Mouse (Mus musculus): ENCODE results near the gene Ltb4r2.

The Ltb4r2 gene

DNA sequence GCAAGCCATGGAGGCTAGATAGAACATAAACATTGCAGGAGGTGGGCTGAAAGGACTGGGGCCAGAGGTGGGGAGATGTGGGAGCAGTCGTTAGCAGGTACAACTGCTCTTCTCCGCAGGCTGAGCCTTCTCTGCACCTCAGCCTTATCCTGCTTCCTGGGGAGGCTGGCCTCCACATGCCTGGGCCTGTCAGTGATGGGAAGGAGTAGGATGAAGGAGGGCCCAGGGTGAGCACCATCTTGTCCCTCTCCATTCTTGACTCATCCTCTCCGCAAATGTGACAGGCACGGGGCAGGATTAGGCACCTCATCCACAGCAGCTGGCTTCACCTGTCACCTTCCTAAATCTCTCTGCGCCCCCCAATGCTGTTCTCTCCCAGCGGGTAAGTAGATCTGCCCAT is at the start of gene Ltb4r2:
Ltb4r2 (plus strand) TSS at position 266 of the 400 bp plus-strand sequence.
- CTCF ChIA-PET = no interaction called here

DNA sequence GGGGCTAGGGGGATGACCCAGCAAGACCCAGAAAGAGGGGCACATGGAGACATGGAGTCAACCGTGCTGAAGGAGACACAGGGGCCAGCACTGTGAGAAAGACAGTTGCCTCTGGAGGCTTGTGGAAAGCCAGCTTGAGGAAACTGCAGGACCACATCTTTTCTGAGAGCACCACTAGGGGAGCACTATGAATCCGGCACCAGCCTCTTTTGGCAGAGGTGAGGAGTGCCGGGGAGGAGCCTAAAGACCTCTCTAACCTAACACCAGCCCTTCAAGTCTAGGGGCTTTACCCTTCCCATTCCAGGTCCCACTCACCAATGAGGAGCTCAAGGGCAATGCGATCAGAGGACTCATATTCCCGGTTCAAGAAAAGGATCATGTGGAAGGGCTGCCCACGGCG is 49.4 kb upstream of the Ltb4r2 start:
- CTCF ChIA-PET = interaction anchor here (0.6 kb wide), 1 partner anchor 63 kb away, joined by 3 read pairs; no protein-coding TSS in a partner anchor

GRCm38 (mm10) chr14:55713007-55713728 is 48.1 kb upstream of the Ltb4r2 start:
- CTCF ChIA-PET = no interaction called here

GRCm38 (mm10) chr14:55713729-55714122 is 47.5 kb upstream of the Ltb4r2 start, which contains the start of gene Tgm1:
Tgm1 (minus strand) TSS chr14:55713926.
- CTCF ChIA-PET = no interaction called here

- CTCF ChIA-PET = interaction anchor here (0.7 kb wide), 1 partner anchor 250 kb away, joined by 21 read pairs; no protein-coding TSS in a partner anchor
Measured at GRCm38 (mm10) chr14:55714893-55715292, 46.3 kb upstream of the Ltb4r2 start.

DNA sequence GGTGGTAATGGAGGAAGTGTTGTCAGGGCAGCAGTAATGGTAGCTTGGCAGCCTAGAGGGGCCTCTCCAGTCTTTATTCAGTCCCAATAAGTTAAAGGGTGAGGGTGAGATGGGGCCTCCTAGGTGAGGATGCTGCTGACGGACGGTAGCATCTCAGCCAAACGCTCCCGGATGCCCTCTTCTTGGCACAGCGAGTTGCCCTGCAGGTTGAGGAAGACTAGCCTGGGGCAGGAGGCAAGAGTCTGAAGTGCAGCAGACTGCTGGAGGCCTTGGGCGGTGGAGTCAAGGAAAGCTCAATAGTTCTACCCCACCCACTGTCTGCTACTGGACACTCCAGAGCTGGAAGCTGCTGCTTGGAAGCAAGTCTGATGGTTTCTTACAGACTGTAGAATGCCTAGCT is 45.0 kb upstream of the Ltb4r2 start:
- CTCF ChIA-PET = interaction anchor here (0.6 kb wide), 1 partner anchor 1683 kb away, joined by 15 read pairs; no protein-coding TSS in a partner anchor

DNA sequence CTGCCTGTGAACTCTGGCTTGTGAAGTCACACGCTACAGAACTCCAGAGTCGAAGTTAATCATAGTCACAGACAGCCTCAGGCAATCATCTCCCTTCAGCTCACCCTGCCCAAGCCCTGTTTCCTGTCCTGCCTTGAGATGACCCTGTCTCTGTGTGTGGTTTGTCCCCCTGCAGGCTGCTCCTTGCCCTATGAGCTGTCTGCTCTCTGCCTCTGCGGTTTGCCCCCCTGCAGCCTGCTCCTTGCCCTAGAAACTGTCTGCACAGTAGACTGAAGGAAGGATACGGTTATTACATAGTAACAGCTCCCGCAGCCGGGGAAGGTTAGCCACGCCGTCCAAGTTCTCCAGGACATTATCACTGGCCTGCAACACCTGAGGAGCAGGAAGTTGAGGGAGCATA is 44.3 kb upstream of the Ltb4r2 start:
- CTCF ChIA-PET = interaction anchor here (0.6 kb wide), 1 partner anchor 1682 kb away, joined by 15 read pairs; no protein-coding TSS in a partner anchor

DNA sequence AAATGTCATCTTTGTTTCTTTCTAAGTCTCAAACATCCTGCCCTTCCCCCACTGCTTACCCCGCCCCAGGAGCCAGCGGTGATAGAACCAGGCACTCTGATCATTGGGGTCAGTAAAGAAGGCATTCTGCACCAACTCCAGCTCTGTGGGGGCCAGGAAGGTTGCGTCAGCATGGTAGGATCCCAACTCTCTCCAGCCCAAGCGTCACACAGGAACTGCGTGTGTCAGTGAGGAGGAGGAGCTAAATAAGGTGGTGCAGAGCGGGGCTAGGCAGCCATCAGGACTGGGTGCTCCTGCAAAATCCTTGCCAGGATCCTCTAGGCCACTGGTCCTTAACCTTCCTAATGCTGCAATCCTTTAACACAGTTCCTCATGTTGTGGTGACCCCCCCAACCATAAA is 41.5 kb upstream of the Ltb4r2 start:
- CTCF ChIA-PET = no interaction called here

GRCm38 (mm10) chr14:55720666-55721065 is 40.6 kb upstream of the Ltb4r2 start:
- CTCF ChIA-PET = interaction anchor here (0.6 kb wide), 1 partner anchor 10 kb away, joined by 3 read pairs; no protein-coding TSS in a partner anchor

GRCm38 (mm10) chr14:55721076-55721475 is 40.2 kb upstream of the Ltb4r2 start:
- CTCF ChIA-PET = interaction anchor here (0.6 kb wide), 1 partner anchor 9 kb away, joined by 3 read pairs; no protein-coding TSS in a partner anchor

GRCm38 (mm10) chr14:55721700-55722437 is 39.4 kb upstream of the Ltb4r2 start, which contains the start of gene Rabggta:
Rabggta (minus strand) TSS chr14:55722263.
- CTCF ChIA-PET = no interaction called here

DNA sequence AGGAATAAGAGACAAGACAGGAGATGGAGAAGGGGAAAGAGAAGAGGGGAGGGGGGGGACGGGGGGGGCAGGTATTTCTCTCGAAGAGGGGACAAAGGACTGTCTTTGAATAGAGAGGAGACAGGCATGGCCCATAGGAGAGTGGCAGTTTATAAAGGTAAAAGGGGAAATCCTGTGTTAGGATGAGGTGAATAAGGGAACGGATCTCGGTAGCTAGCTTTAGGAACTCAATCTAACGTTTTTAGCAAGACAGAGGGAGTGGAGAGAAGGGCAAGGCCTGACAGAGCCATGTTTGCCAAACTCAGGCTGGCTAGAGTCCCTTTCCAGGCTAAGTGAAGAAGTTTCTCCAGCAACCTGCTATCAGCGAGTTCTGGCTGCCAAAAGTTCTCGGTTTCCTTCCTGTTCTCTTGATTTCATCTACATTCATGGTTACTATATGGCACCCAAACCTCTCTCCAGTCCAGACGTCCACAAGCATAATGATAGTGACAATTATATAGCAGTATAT is 38.7 kb upstream of the Ltb4r2 start:
- CTCF ChIA-PET = interaction anchor here (0.6 kb wide), 1 partner anchor 53 kb away, joined by 3 read pairs; no protein-coding TSS in a partner anchor

DNA sequence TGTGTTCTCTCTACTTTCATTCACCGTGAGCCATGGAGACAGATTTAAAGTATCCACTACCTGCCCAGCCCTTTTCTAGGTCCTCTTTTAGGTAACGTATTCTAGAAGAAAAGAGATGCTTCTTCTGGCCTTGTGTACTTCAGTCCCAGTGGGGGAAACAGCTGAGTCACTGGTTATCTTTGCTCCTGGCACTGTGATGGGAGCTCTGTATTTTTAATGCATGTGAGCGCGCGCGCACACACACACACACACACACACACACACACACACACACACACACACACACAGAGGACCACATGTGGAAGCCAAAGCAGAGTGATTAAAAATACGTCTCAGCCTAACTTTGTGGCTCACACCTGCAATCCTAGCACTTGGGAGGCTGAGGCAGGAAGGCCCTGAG is 37.8 kb upstream of the Ltb4r2 start:
- CTCF ChIA-PET = interaction anchor here (0.8 to 1.0 kb wide), 2 partner anchors 20 to 50 kb away, joined by 3 to 4 read pairs; no protein-coding TSS in a partner anchor

- CTCF ChIA-PET = interaction anchor here (1.0 kb wide), 1 partner anchor 19 kb away, joined by 4 read pairs; no protein-coding TSS in a partner anchor
Measured at GRCm38 (mm10) chr14:55724411-55724871, 36.8 kb upstream of the Ltb4r2 start.

- CTCF ChIA-PET = no interaction called here
Measured at GRCm38 (mm10) chr14:55726261-55726660, 35.0 kb upstream of the Ltb4r2 start.

- CTCF ChIA-PET = no interaction called here
Measured at GRCm38 (mm10) chr14:55727889-55728685, 33.1 kb upstream of the Ltb4r2 start.

DNA sequence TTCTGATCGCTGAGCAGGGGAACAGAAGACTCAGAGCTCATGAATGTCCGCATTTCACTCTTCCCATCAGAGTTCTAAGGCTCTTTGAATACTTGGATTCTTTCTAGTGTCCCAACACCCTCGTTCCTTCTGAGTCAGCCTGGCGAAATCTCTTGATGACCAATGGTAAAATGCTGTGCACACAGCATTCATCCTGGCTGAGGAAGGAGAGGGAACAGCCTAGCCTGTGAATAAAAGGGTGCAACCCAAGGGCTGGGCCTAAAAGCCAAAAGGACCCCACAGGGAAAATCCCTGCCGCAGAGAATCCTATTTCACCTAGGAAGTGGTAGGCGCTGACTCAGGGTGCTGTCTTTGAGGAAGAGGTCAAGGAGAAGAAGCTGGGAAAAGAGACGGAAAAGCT is 31.1 kb upstream of the Ltb4r2 start:
- CTCF ChIA-PET = interaction anchor here (1.1 kb wide), 1 partner anchor 9 kb away, joined by 3 read pairs; no protein-coding TSS in a partner anchor

DNA sequence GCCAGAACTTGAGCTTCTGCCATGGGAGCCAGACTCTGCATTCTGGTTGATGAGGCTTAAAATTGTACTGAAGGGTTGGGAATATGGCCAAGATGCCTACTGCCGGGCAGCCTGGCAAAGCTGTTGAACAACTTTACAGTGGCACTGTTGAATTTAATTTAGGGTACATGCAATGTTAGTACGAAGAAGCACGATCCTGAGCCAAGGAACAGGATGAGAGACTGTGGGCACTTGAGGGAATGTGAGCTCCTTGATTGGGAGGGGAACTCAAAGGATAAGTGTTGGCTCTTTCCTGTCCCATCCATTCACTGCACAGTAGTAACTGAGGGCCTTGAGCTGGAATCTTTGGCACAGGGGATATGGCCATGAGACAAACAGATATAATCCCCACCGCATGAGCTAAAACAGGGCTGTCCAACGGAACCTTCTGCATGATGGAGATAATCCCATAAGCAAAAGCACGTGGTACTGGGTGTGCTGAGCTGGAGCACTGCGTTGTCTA is 30.6 kb upstream of the Ltb4r2 start:
- CTCF ChIA-PET = interaction anchor here (1.1 kb wide), 1 partner anchor 10 kb away, joined by 3 read pairs; no protein-coding TSS in a partner anchor

GRCm38 (mm10) chr14:55733889-55734288 is 27.3 kb upstream of the Ltb4r2 start:
- CTCF ChIA-PET = no interaction called here

DNA sequence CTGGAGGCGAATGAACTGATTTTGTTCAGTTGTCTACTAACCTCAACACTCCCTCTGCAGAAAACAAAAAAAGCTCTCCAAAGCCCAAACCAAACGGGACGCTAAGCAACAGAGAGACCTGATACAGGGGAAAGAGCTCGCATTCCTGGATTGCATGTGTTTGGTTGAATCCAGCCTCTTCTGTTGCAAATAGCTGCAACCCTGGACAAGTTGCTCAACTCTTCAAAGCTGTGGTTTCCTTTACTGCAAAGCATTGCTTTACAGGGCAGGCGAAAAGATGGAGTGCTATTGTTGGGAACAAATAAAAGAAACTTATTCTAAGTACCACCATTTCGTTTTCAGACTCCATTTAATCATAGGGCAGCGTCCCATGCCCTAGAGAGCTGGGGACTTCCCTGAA is 26.4 kb upstream of the Ltb4r2 start:
- CTCF ChIA-PET = no interaction called here

DNA sequence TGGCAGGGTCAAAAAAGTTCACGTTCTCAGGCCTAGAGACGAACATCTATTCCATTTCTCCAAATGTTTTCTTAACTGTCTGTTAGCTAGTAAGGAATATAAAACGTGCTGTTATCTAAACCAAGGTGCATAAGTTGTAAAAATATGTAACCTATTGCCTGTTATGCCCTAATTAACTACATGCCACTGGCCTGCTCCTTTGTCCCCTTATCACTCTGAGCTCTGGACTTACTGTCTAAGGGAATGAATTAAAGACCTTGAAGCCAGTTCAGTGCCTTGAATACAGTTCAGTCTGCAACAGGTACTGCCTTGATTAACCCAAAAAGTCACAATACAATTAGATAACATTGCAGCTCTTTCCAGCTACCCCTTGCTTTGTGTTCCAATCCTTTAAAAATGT is 25.9 kb upstream of the Ltb4r2 start:
- CTCF ChIA-PET = no interaction called here

All from spleen, embryonic (tissue).